Mouse (Mus musculus) A20 (cell line): ENCODE measurements around the gene Mgat4c.
A peak's percentile ranks its signal among the peaks of the same experiment; 100 is the strongest.
"Not testable (repeated sequence)": the region's sequence is repeated elsewhere in the genome, so short reads cannot be mapped to it uniquely, and the experiment has no call there.

ENCODE experiments used
- DNase-seq: peaks from one replicate; pipeline ENCODE4 v3.0.0-alpha.2; 2011; ENCODE audit warnings: low read depth, low spot score

The Mgat4c gene

GRCm38 (mm10) chr10:102127340-102127739 lies 446.1 kb downstream of the Mgat4c start:
- DNase-seq, result peak; percentile 35

- DNase-seq, result peak; percentile 14
These were observed 473.6 kb downstream of the Mgat4c start for GRCm38 (mm10) chr10:102154865-102155264.

- peak; percentile 39 for DNase-seq
These were observed 474.6 kb downstream of the Mgat4c start for GRCm38 (mm10) chr10:102155853-102156252.

GRCm38 (mm10) chr10:102158809-102159208 lies 477.5 kb downstream of the Mgat4c start:
- DNase-seq, result no peak

- no peak for DNase-seq
These were observed 503.4 kb downstream of the Mgat4c start for GRCm38 (mm10) chr10:102184726-102185125.

GRCm38 (mm10) chr10:102191646-102192045 lies 510.4 kb downstream of the Mgat4c start:
- DNase-seq, result no peak

- DNase-seq, result no peak
These were observed 515.6 kb downstream of the Mgat4c start for GRCm38 (mm10) chr10:102196850-102197249.

GRCm38 (mm10) chr10:102238558-102239211 lies 557.4 kb downstream of the Mgat4c start:
- no peak for DNase-seq

GRCm38 (mm10) chr10:102243897-102244296 lies 562.6 kb downstream of the Mgat4c start:
- no peak for DNase-seq

- DNase-seq, result no peak
These were observed 563.3 kb downstream of the Mgat4c start for GRCm38 (mm10) chr10:102244601-102245000.

GRCm38 (mm10) chr10:102245269-102245668 lies 564.0 kb downstream of the Mgat4c start:
- DNase-seq, result no peak

- no peak for DNase-seq
These were observed 627.7 kb downstream of the Mgat4c start for GRCm38 (mm10) chr10:102308892-102309479.

- DNase-seq, result no peak
These were observed 684.5 kb downstream of the Mgat4c start for GRCm38 (mm10) chr10:102365685-102366381.

- no peak for DNase-seq
These were observed 689.3 kb downstream of the Mgat4c start for GRCm38 (mm10) chr10:102370576-102370975.

- DNase-seq, result no peak
These were observed 690.8 kb downstream of the Mgat4c start for GRCm38 (mm10) chr10:102372111-102372510.

GRCm38 (mm10) chr10:102374061-102374460 lies 692.8 kb downstream of the Mgat4c start:
- DNase-seq, result no peak

- no peak for DNase-seq
These were observed 696.1 kb downstream of the Mgat4c start for GRCm38 (mm10) chr10:102377377-102377776.

GRCm38 (mm10) chr10:102389223-102389622 lies 707.9 kb downstream of the Mgat4c start:
- peak; percentile 69 for DNase-seq

- peak; percentile 27 for DNase-seq
These were observed 736.5 kb downstream of the Mgat4c start for GRCm38 (mm10) chr10:102417654-102418272.

- peak; percentile 22 for DNase-seq
These were observed 753.8 kb downstream of the Mgat4c start for GRCm38 (mm10) chr10:102435048-102435447.

GRCm38 (mm10) chr10:102435467-102435866 lies 754.2 kb downstream of the Mgat4c start:
- DNase-seq, result not testable (repeated sequence)
